Mouse (Mus musculus) liver, embryonic 14.5 days (tissue): ENCODE data around the gene Calr. TPM values are rescaled to one million over a fixed set of nuclear protein-coding genes. Genes with fewer than 3 reads are reported as not detected.

Experiments used
- ATAC-seq: fragments of 200-750 bp; cut with Nextera tagmentation; 2 replicates; pipeline ENCODE4 v1.8.0; 2017; ENCODE audit warnings: moderate number of reproducible peaks, mild to moderate bottlenecking, moderate library complexity; ENCODE audit not compliant: insufficient read depth
- DNase-seq, 3 experiments: peaks; one replicate each; pipeline ENCODE4 v3.0.0-alpha.2; 2012 to 2013; ENCODE audit warnings: low read depth in 3 of 3, low spot score in 3 of 3
- H3K27ac ChIP-seq: fragments of 300-500 bp; sonication (generic); 2 replicates; pipeline ENCODE4 v1.5.1; 2014; ENCODE audit warnings: moderate library complexity, mild to moderate bottlenecking, control low read depth, inconsistent platforms
- H3K27me3 ChIP-seq: fragments of 300-500 bp; sonication (generic); 2 replicates; pipeline ENCODE4 v1.6.1; 2014; ENCODE audit warnings: mild to moderate bottlenecking, low read length, moderate library complexity; ENCODE audit not compliant: control insufficient read depth, insufficient read depth
- H3K36me3 ChIP-seq: fragments of 300-500 bp; sonication (generic); replicated peaks from 2 replicates; pipeline ENCODE4 v1.6.1; 2014; ENCODE audit warnings: low read depth; ENCODE audit not compliant: control insufficient read depth, insufficient read depth
- H3K4me1 ChIP-seq, 2 experiments: fragments of 200-500 bp in 1 of 2; fragments of 300-500 bp in 1 of 2; sonication (generic) in 1 of 2; replicated peaks; 2 replicates each; pipeline ENCODE4 v1.6.1; 2012 to 2014; ENCODE audit warnings: antibody characterized with exemption in 1 of 2, inconsistent platforms in 1 of 2, low read length in 1 of 2; ENCODE audit not compliant: control insufficient read depth in 2 of 2, insufficient read depth in 2 of 2
- H3K4me2 ChIP-seq: fragments of 300-500 bp; sonication (generic); 2 replicates; pipeline ENCODE4 v1.6.1; 2014; ENCODE audit warnings: low read depth, mild to moderate bottlenecking, control low read depth, moderate library complexity
- H3K4me3 ChIP-seq, 2 experiments: fragments of 200-500 bp in 1 of 2; fragments of 300-500 bp in 1 of 2; sonication (generic) in 1 of 2; 2 replicates each; pipeline ENCODE4 v1.5.1; 2012 to 2014; ENCODE audit warnings: low read depth in 2 of 2, low read length in 2 of 2, mild to moderate bottlenecking in 2 of 2, control low read depth in 1 of 2, inconsistent platforms in 1 of 2, moderate library complexity in 1 of 2; ENCODE audit not compliant: insufficient read depth in 1 of 2
- H3K9ac ChIP-seq: fragments of 300-500 bp; sonication (generic); replicated peaks from 2 replicates; pipeline ENCODE4 v1.6.1; 2014; ENCODE audit warnings: mild to moderate bottlenecking, control low read depth, moderate library complexity
- H3K9me3 ChIP-seq: fragments of 300-500 bp; sonication (generic); 2 replicates; pipeline ENCODE4 v1.6.1; 2016; ENCODE audit warnings: low read length, mixed read lengths; ENCODE audit not compliant: control insufficient read depth
- CTCF ChIP-seq: IDR thresholded peaks from 2 replicates; pipeline ENCODE4 v1.5.1; 2016; ENCODE audit warnings: antibody characterized with exemption, low read depth, control low read depth
- EP300 ChIP-seq: IDR thresholded peaks from 2 replicates; pipeline ENCODE4 v1.6.1; 2016; ENCODE audit warnings: antibody characterized with exemption, low read depth
- WGBS: fragments of 180-500 bp; shearing (Covaris S2); extraction: QIAGEN DNeasy Blood & Tissue Kit; methylation state at CpG from one replicate; pipeline ENCODE4 v1.1.7; 2014; ENCODE audit not compliant: insufficient replicate concordance; 5-methylcytosine and 5-hydroxymethylcytosine counted together
- polyA plus RNA-seq, 2 experiments: library from polyadenylated mRNA; depleted of rRNA in 1 of 2; stranded (reverse) in 1 of 2; unstranded in 1 of 2; fragments of >200 nt; fragmentation: Nextera tagmentation in 1 of 2; extraction: Ambion mirVana in 1 of 2; gene quantifications; 2 replicates each; pipeline versions ENCODE4 v1.2.1 to v1.2.3; 2012 to 2014

The Calr gene
- polyA plus RNA-seq, 2 experiments = 262 to 348 TPM

DNA sequence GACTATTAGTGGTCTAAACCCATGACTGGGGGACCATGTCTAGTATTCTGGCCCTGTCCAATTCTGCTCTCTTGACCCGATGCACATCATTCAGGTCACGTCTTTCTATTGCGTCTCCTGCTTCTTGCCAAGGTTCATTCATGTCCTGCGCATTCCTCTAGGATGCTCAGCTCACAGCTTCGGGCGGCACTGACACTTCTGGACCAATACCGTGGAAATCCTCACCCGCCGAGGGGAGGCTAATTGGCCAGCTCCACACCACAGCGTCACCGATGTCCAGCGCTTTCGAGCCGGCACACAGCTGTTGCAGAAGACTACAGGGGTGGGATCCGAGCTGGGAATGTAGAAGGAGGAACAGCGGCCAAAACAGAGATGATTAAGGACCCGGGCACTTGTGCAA lies 30.6 kb downstream of the Calr start:
- H3K36me3 ChIP-seq = no peaks in the 10 kb centered on the region
- no peak for DNase-seq
- no peak for ATAC-seq
- H3K9ac ChIP-seq = no peak overlapping the region
- no peak for TF ChIP-seq EP300
- TF ChIP-seq CTCF = no peak
- no peak overlapping the region for H3K4me3 ChIP-seq
- peaks cover 12% of the 10 kb centered on the region for H3K27me3 ChIP-seq
- 75% methylated on average over 17 of the region's 17 CpGs for WGBS
- H3K4me2 ChIP-seq = no peak overlapping the region
- peaks cover 2 to 5% of the 10 kb centered on the region in 2 experiments; a peak in 2 of 4 replicates for H3K4me1 ChIP-seq
- H3K9me3 ChIP-seq = no peaks in the 10 kb centered on the region
- H3K27ac ChIP-seq = no peak overlapping the region

DNA sequence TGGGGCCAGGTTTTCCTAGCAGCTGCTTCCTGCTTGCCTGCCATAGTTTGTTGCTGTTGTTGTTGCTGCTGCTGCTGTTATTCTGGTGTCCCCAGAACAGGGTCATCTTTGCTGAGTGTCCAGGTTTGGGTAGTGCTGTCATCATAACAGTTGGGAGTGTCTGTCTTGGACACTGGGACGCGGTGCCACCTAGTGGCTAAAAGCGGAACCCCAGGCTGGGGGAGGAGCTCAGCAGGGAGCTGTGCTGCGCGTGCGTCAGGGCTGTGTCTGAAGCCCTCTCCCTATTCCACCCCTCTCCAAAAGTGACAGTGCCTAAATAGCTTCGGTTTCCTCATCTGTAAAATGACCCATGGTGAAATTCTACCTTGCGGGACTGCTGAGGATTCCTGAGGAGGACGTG lies 31.2 kb downstream of the Calr start:
- Histone ChIP-seq H3K4me1 (peaks cover 2 to 9% of the 10 kb centered on the region in 2 experiments; a peak in 3 of 4 replicates), H3K9ac (no peak overlapping the region), H3K9me3 (no peaks in the 10 kb centered on the region), H3K4me2 (no peak overlapping the region), H3K27me3 (peaks cover 14% of the 10 kb centered on the region), H3K36me3 (no peaks in the 10 kb centered on the region), H3K4me3 (no peak overlapping the region), H3K27ac (no peak overlapping the region)
- 5% methylated on average over 9 of the region's 9 CpGs for WGBS
- ATAC-seq (peak; percentile 67), DNase-seq (peak; percentile 75 to 78 (median 77))
- TF ChIP-seq EP300 (no peak), CTCF (peak; percentile 99)

DNA sequence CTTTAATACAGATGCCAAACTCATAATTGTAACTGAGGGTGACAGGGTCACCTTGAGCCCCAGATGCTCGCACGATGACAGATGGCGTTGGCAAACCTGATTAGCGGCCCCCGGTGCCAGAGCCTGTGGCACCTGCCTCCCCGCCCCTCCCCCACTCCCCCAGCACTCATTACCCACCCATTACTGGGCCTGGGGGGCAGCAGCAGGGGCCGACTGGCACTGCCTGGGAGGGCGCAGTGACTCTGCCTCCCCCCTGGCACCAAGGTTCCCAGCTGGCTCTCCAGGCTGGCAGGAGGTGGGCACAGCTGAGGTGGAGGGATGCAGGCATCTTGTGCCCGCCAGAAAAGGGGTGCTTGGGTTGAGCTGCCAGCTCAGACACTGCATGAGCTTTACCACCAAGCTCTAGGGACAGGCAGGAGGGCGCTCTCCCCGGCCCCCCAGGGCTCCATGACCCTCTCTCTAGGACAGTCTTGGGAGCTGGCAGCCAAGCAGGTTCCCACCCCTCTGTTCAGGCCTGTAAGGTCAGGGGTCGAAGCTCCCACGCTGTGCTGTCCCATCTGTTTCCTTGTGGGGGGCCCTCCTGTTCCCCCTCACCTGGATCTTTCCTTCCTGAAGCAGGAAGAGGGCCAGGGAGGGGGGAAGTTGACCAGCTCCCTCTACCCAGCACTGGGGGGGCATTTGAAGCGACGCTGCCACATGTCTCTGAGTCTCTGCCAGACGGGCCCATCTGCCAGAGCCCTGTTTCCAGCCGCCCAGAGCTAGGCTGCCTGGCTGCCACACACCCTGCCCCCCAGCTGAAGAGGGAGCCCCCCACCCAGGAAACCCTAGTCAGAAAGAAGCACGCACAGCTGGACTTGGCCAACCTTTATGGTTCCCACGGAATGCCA lies 31.9 kb downstream of the Calr start:
- Histone ChIP-seq H3K9ac (no peak overlapping the region), H3K4me3 (no peak overlapping the region), H3K27ac (no peak overlapping the region), H3K4me1 (peaks cover 5 to 10% of the 10 kb centered on the region in 2 experiments), H3K27me3 (peaks cover 14% of the 10 kb centered on the region), H3K36me3 (no peaks in the 10 kb centered on the region), H3K9me3 (no peaks in the 10 kb centered on the region), H3K4me2 (no peak overlapping the region)
- WGBS = 42% methylated on average over 19 of the region's 19 CpGs
- DNase-seq = no peak
- TF ChIP-seq CTCF (no peak), EP300 (no peak)
- no peak for ATAC-seq

DNA sequence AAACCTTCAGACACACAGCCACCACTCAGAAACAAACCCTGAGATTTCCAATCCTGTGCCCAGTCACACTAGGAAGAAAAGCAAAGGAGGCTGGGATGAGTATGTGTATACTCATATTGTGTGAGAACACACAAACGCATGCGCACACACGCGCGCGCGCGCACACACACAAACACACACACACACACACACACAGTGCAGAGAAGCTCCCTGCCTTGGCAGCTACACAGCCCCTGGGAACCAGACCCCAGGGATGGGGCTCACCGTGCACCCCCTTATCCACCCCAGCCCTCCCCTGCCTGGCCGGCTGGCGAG lies 32.5 kb downstream of the Calr start:
- DNase-seq = no peak
- no peak overlapping the region for H3K27ac ChIP-seq
- WGBS = 88% methylated on average over 11 of the region's 11 CpGs
- TF ChIP-seq CTCF (no peak), EP300 (no peak)
- peaks cover 14% of the 10 kb centered on the region for H3K27me3 ChIP-seq
- H3K4me1 ChIP-seq = peaks cover 6 to 10% of the 10 kb centered on the region in 2 experiments
- H3K4me2 ChIP-seq = no peak overlapping the region
- no peak for ATAC-seq
- H3K36me3 ChIP-seq = no peaks in the 10 kb centered on the region
- no peak overlapping the region for H3K4me3 ChIP-seq
- no peaks in the 10 kb centered on the region for H3K9me3 ChIP-seq
- no peak overlapping the region for H3K9ac ChIP-seq

DNA sequence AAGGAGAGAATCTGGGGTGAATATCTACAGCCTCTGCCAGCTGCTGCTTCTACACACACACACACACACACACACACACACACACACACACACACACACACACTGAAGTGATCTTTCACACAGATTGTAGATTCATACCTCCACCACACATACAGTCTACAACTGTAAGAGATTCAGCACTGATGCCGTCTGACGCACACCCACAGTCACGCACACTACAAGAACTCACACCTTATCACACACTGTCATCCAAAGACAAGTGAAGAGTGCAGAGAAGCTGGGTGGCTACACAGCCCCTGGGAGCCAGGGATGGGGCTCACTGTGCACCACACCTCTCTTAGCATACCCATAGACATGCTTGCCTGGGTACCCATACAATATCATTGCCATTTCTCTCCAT lies 32.9 kb downstream of the Calr start:
- Histone ChIP-seq H3K27me3 (peaks cover 14% of the 10 kb centered on the region), H3K9ac (no peak overlapping the region), H3K4me2 (no peak overlapping the region), H3K4me3 (no peak overlapping the region), H3K9me3 (no peaks in the 10 kb centered on the region), H3K27ac (no peak overlapping the region), H3K4me1 (peaks cover 6 to 10% of the 10 kb centered on the region in 2 experiments), H3K36me3 (no peaks in the 10 kb centered on the region)
- TF ChIP-seq EP300 (no peak), CTCF (no peak)
- ATAC-seq (no peak), DNase-seq (no peak)
- 31% methylated on average over 3 of the region's 3 CpGs for WGBS
